Mouse (Mus musculus): Measurements from ENCODE around the gene Tmem140.
A peak's percentile ranks its signal among the peaks of the same experiment; 100 is the strongest.

The Tmem140 gene

GRCm38 (mm10) chr6:34862791-34863403, at the start of gene Tmem140:
Gene Tmem140, plus strand, starts transcription at chr6:34863146.
- no peak for DNase-seq (ENCODE audit: low spot score)

DNA sequence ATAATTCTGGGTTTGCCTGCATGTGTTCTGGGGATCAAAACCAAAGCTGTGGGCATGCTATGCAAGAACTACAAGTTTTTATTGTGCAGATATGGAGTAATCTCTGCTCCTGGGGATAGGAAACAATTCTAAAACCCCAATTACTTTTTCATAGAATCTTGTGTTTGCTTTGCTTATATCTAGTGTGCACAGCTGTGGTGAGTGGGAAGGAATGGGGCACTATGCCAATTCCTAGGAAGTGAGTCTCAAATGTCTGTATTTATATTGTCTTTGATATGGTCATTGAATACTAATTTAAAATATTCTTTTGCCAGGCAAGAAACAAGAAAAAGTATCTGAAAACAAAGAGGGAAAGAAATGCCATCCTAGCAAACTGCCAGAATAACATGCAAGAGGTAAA, 38.5 kb upstream of the Tmem140 start:
- DNase-seq (ENCODE audit: low spot score): peak; percentile 22

DNA sequence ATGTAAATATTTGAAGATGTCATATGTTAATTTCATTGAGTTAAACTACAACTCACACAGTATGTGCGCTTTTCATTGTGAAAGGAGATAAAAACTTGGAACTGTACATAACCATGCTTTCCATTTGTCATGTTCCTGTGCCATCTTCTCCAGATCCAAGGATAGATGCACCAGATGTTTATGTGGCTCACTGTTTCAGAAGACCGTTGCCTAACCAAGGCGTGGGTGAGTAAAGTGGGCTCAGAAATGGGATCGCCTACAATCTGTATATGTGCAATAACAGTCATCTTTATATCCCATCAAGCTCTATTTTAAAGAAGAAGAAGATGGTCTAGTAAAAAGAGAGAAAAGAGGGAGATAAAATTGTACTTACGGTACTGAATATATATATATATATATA, 30.6 kb upstream of the Tmem140 start:
- no peak for DNase-seq (ENCODE audit: low spot score)

- DNase-seq (ENCODE audit: low spot score): no peak
Observed at GRCm38 (mm10) chr6:34861546-34862053, 1.3 kb upstream of the Tmem140 start.

DNA sequence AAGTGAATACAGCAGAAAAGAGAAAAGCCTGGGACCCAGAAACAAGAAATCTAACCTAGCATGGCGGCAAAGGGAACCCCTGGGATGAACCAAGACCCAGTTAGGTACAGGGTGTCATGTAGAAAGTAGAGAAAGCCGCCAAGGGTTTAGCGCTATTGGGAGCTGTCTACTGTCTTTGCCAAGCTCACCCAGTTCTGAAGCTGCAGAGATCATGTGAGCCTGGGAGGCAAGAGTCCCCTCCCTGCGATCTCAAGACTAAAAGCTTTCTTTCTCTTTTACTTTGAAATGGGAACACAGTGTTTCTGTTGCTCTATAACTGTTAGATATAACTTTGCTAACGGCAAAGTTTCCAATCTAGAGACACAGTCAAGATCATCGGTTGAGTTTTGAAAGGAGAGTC, 565 bp upstream of the Tmem140 start:
- no peak for DNase-seq (ENCODE audit: low spot score)

GRCm38 (mm10) chr6:34863786-34864514, 1.0 kb downstream of the Tmem140 start:
- no peak for DNase-seq (ENCODE audit: low spot score)

GRCm38 (mm10) chr6:34865213-34865612, 2.3 kb downstream of the Tmem140 start:
- no peak for DNase-seq (ENCODE audit: low spot score)

DNA sequence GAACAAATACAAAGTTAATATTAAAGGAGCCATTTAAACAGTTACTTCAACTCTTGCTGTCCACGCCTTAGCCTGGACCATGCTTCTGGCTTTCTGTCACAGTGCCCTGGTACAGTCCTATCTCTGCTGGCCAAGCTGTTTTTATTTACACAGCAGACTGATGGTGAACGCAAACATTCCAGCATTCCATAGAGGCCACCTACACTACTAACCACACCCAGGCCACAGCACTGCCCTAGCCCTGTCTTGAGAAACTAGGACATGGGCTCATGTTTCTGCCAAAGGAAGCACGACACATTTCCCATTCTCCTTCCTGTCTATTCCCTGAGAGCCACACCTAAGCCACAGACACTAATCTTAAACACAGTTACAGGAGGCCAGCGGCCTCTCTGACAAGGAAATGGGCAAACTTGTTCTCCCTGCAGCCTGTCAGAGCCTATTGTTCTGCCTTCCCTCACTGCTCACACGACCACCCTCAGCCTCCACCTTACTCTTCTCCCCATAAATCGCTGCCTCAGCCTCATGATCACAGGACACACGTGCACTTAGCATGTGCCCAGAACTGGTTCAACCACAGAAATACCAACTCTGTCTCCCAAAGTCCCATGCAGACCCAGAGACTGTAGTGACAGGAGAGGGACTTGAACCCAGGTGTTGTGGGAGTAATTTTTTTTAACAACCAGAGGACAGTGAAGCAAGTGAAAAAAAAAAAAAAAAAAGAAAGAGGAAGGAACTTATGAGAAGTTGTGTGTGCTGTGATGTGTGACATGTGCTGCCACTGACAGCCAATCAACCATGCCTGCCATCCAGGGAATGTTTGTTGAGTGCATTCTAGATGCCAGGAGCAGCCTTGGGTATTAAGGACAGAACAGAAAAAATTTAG, 3.0 kb downstream of the Tmem140 start:
- DNase-seq (ENCODE audit: low spot score): no peak

- DNase-seq (ENCODE audit: low spot score): no peak
Observed at GRCm38 (mm10) chr6:34866786-34867185, 3.8 kb downstream of the Tmem140 start.

DNA sequence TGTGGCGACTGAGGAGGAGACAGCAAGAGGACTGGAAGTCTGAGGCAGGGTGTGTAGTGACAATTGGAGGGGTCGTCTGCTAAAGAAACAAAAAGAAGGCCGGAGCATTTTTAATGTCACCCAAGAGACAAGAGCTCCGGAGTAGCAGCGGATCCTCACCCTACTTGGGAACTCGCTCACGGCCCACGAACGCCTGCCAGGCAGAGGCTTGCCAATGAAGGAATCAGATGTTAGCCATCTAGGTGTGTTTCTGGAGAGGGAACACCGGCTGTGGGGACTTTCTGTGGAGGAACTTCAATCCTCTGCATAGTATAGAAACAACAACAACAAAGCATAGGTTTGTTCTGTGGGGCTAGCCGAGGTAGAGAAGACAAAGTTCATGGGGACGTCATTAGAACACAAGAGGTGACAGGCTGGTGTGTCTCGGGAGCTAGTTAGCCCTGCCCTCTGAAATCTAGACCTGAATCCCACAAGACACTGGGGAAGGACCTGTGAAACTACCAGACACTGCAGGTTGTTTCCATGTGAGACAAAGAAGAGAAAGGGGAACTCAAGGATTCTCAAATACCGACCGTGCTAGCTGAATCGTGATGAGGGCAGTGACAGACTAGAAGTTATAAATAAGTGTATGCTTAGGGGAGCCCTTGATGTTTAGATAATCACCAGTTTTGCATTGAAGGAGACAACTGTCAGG, 4.5 kb downstream of the Tmem140 start:
- no peak for DNase-seq (ENCODE audit: low spot score)

DNA sequence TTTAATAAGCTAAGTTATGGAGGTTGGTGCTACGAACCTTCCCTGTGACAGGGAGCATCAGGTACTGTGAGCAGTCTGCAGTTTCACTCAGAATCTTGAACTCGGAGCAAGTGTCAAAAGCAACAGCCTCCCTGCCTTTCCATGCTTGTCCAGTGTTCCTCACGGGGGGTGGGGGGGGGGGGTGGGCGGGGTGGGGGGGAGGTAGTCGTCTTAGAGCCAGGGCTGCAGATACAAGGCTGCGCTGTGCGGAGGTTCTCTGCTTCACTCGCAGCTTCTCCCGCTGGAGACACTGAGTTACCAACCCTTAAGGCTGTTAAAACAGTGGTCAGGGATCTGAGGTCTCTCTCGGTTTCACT, 5.0 kb downstream of the Tmem140 start:
- no peak for DNase-seq (ENCODE audit: low spot score)

DNA sequence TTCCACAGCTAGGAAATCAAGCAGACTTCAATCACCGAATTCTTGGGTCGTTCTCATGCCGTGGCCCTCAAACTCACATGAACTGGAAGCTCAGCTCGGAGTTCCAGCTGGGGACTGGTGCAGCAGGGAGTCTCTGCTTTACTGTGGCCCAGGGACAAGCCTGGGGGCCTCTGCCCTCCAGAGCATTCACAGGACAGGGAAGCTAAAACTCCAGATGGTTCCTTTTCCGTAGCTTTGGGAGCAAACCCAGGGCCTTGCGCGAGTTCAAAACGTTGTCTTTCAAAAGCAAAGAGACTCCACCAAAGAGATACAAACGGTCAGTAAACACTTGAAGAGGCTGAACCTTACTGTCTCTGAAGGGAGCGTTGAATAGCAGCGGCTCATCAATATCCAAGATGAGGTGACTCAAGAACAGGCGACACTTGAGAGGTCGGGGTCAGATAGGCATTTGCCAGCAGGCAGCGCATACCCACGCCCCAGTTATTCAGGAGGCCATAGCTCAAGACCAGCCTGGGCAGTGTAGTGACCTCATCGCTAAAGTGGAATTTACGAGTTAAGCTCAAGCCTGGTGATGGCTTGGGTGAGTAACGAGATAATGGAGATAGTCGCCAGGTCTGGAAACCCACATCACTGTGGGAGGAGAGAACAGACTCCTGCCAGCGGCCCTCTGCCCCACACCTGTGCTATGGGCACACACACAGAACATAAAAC, 5.7 kb downstream of the Tmem140 start:
- no peak for DNase-seq (ENCODE audit: low spot score)

GRCm38 (mm10) chr6:34869225-34869915, 6.4 kb downstream of the Tmem140 start:
- DNase-seq (ENCODE audit: low spot score): no peak

DNA sequence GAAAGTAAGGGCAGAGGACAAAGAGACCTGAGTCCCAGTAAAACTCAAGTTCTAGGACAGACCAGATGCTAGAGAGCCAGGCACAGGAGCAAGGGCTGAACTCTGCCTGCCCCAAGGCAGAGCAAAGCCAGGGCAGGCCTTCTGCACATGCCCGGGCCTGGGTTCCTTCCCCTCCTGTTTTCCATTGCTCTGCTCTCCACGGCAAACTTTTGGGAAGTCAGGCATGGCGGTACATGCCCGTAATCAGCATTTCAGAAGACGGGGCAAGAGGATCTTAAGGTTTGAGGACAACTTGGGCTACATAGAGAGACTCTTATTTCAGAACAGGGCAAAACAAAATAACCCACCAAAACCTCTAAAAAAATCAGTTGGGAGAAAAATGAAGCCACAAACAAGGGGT, 7.2 kb downstream of the Tmem140 start:
- no peak for DNase-seq (ENCODE audit: low spot score)

DNA sequence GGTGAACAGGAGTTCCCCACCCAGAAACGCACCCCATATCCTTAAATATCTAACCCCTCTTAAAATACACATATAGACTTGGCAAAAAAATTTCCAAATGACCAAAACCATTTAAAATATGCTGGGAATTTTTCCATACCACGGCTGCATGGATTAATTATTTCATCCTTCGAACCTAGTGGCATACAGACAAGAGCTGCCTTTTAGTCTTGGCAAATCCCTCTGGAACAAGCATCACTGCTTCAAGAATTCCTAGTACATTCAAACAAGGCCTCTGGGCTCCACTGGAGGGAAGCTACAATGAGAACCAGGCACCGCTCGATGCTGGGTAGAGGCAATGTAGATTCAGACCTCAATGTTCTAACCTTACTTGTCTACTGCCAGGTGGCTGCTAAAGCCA, 7.8 kb downstream of the Tmem140 start:
- DNase-seq (ENCODE audit: low spot score): no peak

DNA sequence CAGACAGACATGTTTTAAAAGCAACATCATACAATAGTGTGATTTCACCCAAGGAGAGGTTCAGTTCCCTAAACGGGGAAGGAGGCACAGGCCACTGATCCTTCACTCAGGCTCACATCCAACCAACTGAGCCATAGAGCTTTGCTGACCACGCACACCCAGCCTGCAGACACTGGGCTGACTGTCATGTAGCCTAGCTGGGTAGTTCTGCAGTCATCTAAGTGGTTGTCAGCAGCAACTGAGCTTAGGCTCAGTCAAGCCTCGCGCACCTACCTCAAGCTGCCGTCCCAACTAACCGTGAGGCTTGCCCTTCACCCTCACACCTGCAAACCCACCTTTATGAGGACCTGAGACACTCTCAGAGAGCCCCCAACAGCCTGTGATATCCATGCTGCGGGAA, 9.0 kb downstream of the Tmem140 start:
- no peak for DNase-seq (ENCODE audit: low spot score)

DNA sequence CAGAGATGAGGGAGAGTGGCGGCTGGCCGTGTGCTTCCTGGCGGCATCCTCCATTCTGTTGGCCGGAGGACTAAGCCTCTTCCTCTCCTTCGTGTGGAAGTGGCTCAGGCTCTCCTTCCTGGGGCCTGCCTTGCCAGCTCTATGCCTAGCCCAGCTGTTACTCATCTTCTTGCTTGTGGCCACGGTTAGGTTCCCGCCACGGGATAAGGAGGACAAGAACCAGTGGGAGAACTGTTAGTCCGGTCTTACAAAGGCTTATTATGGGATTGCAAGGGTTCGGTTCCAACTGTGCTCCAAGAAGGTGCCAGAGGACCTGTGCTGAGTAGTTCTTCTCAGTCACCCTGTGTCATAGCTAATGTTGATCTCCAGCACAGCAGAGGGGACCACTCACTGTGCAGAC, 9.9 kb downstream of the Tmem140 start:
- DNase-seq (ENCODE audit: low spot score): no peak

DNA sequence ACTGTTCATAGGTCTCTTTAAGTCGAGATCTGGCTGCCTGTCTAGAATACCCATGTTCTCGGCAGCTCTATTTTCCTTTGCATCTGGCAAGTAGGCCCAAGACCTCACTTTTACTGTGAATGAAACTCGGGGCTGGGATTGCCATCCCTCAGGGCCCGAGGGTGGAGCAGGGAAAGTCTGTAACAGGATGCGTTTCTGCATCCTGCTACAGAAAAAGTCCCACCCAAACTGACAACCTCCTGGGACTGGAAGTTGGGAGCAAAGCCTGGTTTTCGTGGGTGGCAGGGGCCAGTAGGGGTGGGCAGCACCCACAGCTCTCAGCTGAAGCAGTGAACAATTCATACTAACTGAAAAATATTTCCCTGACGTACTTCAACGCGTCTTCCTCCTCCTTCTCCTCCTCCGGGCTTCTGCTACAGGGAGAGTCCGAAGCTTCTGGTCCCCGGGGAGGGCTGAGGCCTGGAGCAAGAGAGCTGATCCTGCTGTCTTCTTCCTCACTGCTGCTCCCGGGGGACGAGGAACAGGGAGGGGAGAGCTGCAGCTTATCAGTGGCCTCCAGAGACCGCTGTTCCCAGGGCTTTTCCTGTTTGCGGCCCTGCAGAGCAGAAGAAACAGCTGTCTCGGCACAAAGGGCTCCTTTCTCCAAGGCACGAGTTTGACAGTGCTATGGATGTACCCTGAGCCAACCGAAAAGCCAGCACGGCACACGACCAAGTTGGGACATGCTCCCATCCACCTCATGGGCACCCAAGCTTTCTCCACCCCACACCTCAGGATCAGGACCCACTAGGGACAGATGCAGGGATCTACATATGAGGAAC, 11.4 kb downstream of the Tmem140 start:
- no peak for DNase-seq (ENCODE audit: low spot score)

DNA sequence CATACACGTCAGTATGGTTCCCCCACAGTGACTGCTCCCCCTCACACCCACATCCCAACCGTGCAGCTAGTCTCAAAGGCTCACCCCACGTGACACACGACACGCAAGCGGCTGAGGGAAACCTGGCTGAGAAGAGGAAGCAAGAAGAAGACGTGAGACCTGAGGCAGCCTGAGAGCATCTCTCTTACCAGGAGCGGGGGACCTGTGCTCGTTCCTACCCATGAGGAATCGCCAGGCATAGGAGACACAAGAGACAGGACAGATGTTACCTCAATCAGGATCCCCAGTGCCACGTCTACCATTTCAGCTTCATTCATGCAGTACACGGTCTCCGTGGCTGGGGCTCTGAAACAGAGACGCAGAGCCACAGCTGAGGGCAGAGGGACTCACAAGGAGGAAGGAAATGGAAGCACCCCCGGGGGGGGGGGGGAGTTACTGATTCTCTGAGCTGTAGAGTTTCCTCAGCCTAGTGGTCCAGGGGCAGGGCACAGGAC, 12.4 kb downstream of the Tmem140 start:
- no peak for DNase-seq (ENCODE audit: low spot score)

Measured in layer of hippocampus, adult 11-12 months (tissue).